Mouse (Mus musculus) hematopoietic stem cell, adult 5-6 weeks (primary cell): ENCODE measurements around the gene Fancd2os. TPM values are rescaled to one million over a fixed set of nuclear protein-coding genes. Genes with fewer than 3 reads are reported as not detected.

Experiments
- total RNA-seq: library from RNA; stranded (forward); fragments of 172-1452, 232-1000 nt; gene quantifications from 2 replicates; pipeline ENCODE4 v1.2.3, GENCODE M21; 2017

Fancd2os gene
- total RNA-seq, 1 experiment from 2014 or later: not detected

Other genes with a start within 250 kb of the Fancd2os start
- 25.5 and 37.9 TPM in 2 replicates for gene Tada3, start 222.8 kb downstream of the Fancd2os start, total RNA-seq
- 159 and 191 TPM in 2 replicates for gene Arpc4, start 222.6 kb downstream of the Fancd2os start, total RNA-seq
- gene Ttll3, start 211.5 kb downstream of the Fancd2os start, total RNA-seq: 1.5 and 7.5 TPM in 2 replicates
- 4.5 and 4.6 TPM in 2 replicates for gene Rpusd3, start 181.4 kb downstream of the Fancd2os start, total RNA-seq
- not detected in 2 replicates for gene Cidec, start 165.0 kb downstream of the Fancd2os start, total RNA-seq
- 15.9 and 28.2 TPM in 2 replicates for gene Jagn1, start 158.1 kb downstream of the Fancd2os start, total RNA-seq
- gene Il17re, start 142.2 kb downstream of the Fancd2os start, total RNA-seq: 8.4 and 10.6 TPM in 2 replicates
- 0.65 and 1.4 TPM in 2 replicates for gene Il17rc, start 129.3 kb downstream of the Fancd2os start, total RNA-seq
- gene Creld1, start 117.4 kb downstream of the Fancd2os start, total RNA-seq: 7.4 and 8.3 TPM in 2 replicates
- not detected in 2 replicates for gene Prrt3, start 98.8 kb downstream of the Fancd2os start, total RNA-seq
- 31.2 and 37.1 TPM in 2 replicates for gene Emc3, start 69.1 kb downstream of the Fancd2os start, total RNA-seq
- gene Fancd2, start 69.0 kb downstream of the Fancd2os start, total RNA-seq: 22.0 and 25.4 TPM in 2 replicates
- gene Brk1, start 4.1 kb upstream of the Fancd2os start, total RNA-seq: 104 and 118 TPM in 2 replicates
- gene Vhl, start 23.2 kb upstream of the Fancd2os start, total RNA-seq: 13.5 and 18.6 TPM in 2 replicates
- gene Irak2, start 37.8 kb upstream of the Fancd2os start, total RNA-seq: 20.7 and 30.8 TPM in 2 replicates
- gene Tatdn2, start 96.3 kb upstream of the Fancd2os start, total RNA-seq: 120 and 137 TPM in 2 replicates
- not detected in 2 replicates for gene Ghrl, start 119.2 kb upstream of the Fancd2os start, total RNA-seq
- gene Sec13, start 140.0 kb upstream of the Fancd2os start, total RNA-seq: 88.1 and 99.7 TPM in 2 replicates